Mouse (Mus musculus) lung, embryonic 16.5 days (tissue): ENCODE data around the gene Map1s. TPM values are rescaled to one million over a fixed set of nuclear protein-coding genes. Genes with fewer than 3 reads are reported as not detected.

Source experiments
- ATAC-seq: fragments of 200-750 bp; cut with Nextera tagmentation; 2 replicates; pipeline ENCODE4 v1.8.0; 2017; ENCODE audit warnings: low read depth, mild to moderate bottlenecking, moderate library complexity
- H3K27ac ChIP-seq: fragments of 300-500 bp; sonication (generic); 2 replicates; pipeline ENCODE4 v1.5.1; 2014; ENCODE audit warnings: mild to moderate bottlenecking, control low read depth, low read length
- H3K27me3 ChIP-seq: fragments of 300-500 bp; sonication (generic); 2 replicates; pipeline ENCODE4 v1.6.1; 2014; ENCODE audit warnings: low read depth, low read length, mixed read lengths; ENCODE audit not compliant: control insufficient read depth, insufficient read depth
- H3K36me3 ChIP-seq: fragments of 300-500 bp; sonication (generic); 2 replicates; pipeline ENCODE4 v1.6.1; 2014; ENCODE audit warnings: low read length; ENCODE audit not compliant: control insufficient read depth, insufficient read depth
- H3K4me1 ChIP-seq: fragments of 300-500 bp; sonication (generic); replicated peaks from 2 replicates; pipeline ENCODE4 v1.6.1; 2014; ENCODE audit warnings: low read length, mixed read lengths; ENCODE audit not compliant: control insufficient read depth, insufficient read depth
- H3K4me2 ChIP-seq: fragments of 300-500 bp; sonication (generic); 2 replicates; pipeline ENCODE4 v1.6.1; 2014; ENCODE audit warnings: low read depth, low read length, control low read depth
- H3K4me3 ChIP-seq: fragments of 300-500 bp; sonication (generic); 2 replicates; pipeline ENCODE4 v1.5.1; 2014; ENCODE audit warnings: mild to moderate bottlenecking, low read length, control low read depth
- H3K9ac ChIP-seq: fragments of 300-500 bp; sonication (generic); 2 replicates; pipeline ENCODE4 v1.6.1; 2014; ENCODE audit warnings: low read length, control low read depth
- H3K9me3 ChIP-seq: fragments of 300-500 bp; sonication (generic); 2 replicates; pipeline ENCODE4 v1.6.1; 2016; ENCODE audit warnings: low read length; ENCODE audit not compliant: control insufficient read depth
- WGBS: fragments of 180-500 bp; shearing (Covaris S2); extraction: QIAGEN DNeasy Blood & Tissue Kit; methylation state at CpG from one replicate; pipeline ENCODE4 v1.1.7; 2014; 5-methylcytosine and 5-hydroxymethylcytosine counted together
- polyA plus RNA-seq: library from polyadenylated mRNA; unstranded; fragments of >200 nt; fragmentation: Nextera tagmentation; extraction: Ambion mirVana; gene quantifications from 2 replicates; pipeline ENCODE4 v1.2.1, GENCODE M21; 2015

Map1s gene
- polyA plus RNA-seq, 1 experiment from 2014 or later = 49.2 TPM

- H3K27ac ChIP-seq = peak within 1 kb of the TSS; percentile 76
- H3K4me1 ChIP-seq = peaks cover 7% of the 10 kb centered on the region
- peak within 1 kb of the TSS; percentile 68 for H3K4me3 ChIP-seq
- under 1% methylated on average over 46 of the region's 46 CpGs for WGBS
- H3K36me3 ChIP-seq = no peaks in the 10 kb centered on the region
- peak; percentile 92 for ATAC-seq
- H3K27me3 ChIP-seq = no peaks in the 10 kb centered on the region
- H3K4me2 ChIP-seq = peak within 1 kb of the TSS; percentile 89
- peak within 1 kb of the TSS; percentile 74 for H3K9ac ChIP-seq
- H3K9me3 ChIP-seq = no peaks in the 10 kb centered on the region
Measured at GRCm38 (mm10) chr8:70873364-70873985, 32.3 kb upstream of the Map1s start, which contains the start of gene Ccdc124. Gene Ccdc124, minus strand, starts transcription at chr8:70873935.

GRCm38 (mm10) chr8:70874441-70874840, 31.3 kb upstream of the Map1s start:
- Histone ChIP-seq H3K4me2 (no peak overlapping the region), H3K27me3 (no peaks in the 10 kb centered on the region), H3K36me3 (no peaks in the 10 kb centered on the region), H3K4me1 (no peaks in the 10 kb centered on the region; the same call in 1 of the 2 replicates), H3K9me3 (no peaks in the 10 kb centered on the region), H3K4me3 (no peak overlapping the region), H3K9ac (no peak overlapping the region), H3K27ac (no peak overlapping the region)
- 92% methylated on average over 13 of the region's 13 CpGs for WGBS
- ATAC-seq = no peak

- H3K36me3 ChIP-seq = no peaks in the 10 kb centered on the region
- no peak overlapping the region for H3K4me3 ChIP-seq
- H3K27me3 ChIP-seq = no peaks in the 10 kb centered on the region
- no peak overlapping the region for H3K9ac ChIP-seq
- 38% methylated on average over 4 of the region's 4 CpGs for WGBS
- no peak overlapping the region for H3K4me2 ChIP-seq
- peaks cover 5% of the 10 kb centered on the region for H3K4me1 ChIP-seq
- no peaks in the 10 kb centered on the region for H3K9me3 ChIP-seq
- ATAC-seq = no peak
- H3K27ac ChIP-seq = no peak overlapping the region
Measured at GRCm38 (mm10) chr8:70876382-70876781, 29.4 kb upstream of the Map1s start.

- no peak for ATAC-seq
- no peak overlapping the region for H3K9ac ChIP-seq
- no peak overlapping the region for H3K27ac ChIP-seq
- no peak overlapping the region for H3K4me3 ChIP-seq
- no peak overlapping the region for H3K4me2 ChIP-seq
- H3K27me3 ChIP-seq = no peaks in the 10 kb centered on the region
- no peaks in the 10 kb centered on the region for H3K9me3 ChIP-seq
- H3K36me3 ChIP-seq = no peaks in the 10 kb centered on the region
- WGBS = 36% methylated on average over 2 of the region's 2 CpGs
- peaks cover 5% of the 10 kb centered on the region for H3K4me1 ChIP-seq
Measured at GRCm38 (mm10) chr8:70878178-70878577, 27.6 kb upstream of the Map1s start.

GRCm38 (mm10) chr8:70879500-70879899, 26.2 kb upstream of the Map1s start:
- no peak overlapping the region for H3K4me3 ChIP-seq
- 50% methylated on average over 4 of the region's 4 CpGs for WGBS
- no peak for ATAC-seq

GRCm38 (mm10) chr8:70880126-70880525, 25.6 kb upstream of the Map1s start:
- no peaks in the 10 kb centered on the region for H3K36me3 ChIP-seq

More at GRCm38 (mm10) chr8:70879500-70879899, 26.2 kb upstream of the Map1s start:
- Histone ChIP-seq H3K27ac (no peak overlapping the region), H3K36me3 (no peaks in the 10 kb centered on the region), H3K9ac (no peak overlapping the region), H3K27me3 (no peaks in the 10 kb centered on the region), H3K4me2 (no peak overlapping the region), H3K4me1 (peaks cover 5% of the 10 kb centered on the region), H3K9me3 (no peaks in the 10 kb centered on the region)

GRCm38 (mm10) chr8:70880546-70880945, 25.2 kb upstream of the Map1s start:
- H3K4me2 ChIP-seq = no peak overlapping the region
- H3K36me3 ChIP-seq = no peaks in the 10 kb centered on the region
- no peaks in the 10 kb centered on the region for H3K27me3 ChIP-seq
- no peak for ATAC-seq
- H3K4me3 ChIP-seq = no peak overlapping the region
- WGBS = 18% methylated on average over 11 of the region's 11 CpGs
- H3K27ac ChIP-seq = no peak overlapping the region
- H3K9me3 ChIP-seq = no peaks in the 10 kb centered on the region
- no peak overlapping the region for H3K9ac ChIP-seq
- H3K4me1 ChIP-seq = peaks cover 5% of the 10 kb centered on the region

More at GRCm38 (mm10) chr8:70880126-70880525, 25.6 kb upstream of the Map1s start:
- Histone ChIP-seq H3K9me3 (no peaks in the 10 kb centered on the region), H3K4me3 (no peak overlapping the region), H3K4me2 (no peak overlapping the region), H3K27ac (no peak overlapping the region), H3K9ac (no peak overlapping the region), H3K4me1 (peaks cover 5% of the 10 kb centered on the region), H3K27me3 (no peaks in the 10 kb centered on the region)
- 5% methylated on average over 4 of the region's 4 CpGs for WGBS
- no peak for ATAC-seq

GRCm38 (mm10) chr8:70884186-70884585, 21.5 kb upstream of the Map1s start:
- Histone ChIP-seq H3K9ac (no peak overlapping the region), H3K27me3 (no peaks in the 10 kb centered on the region), H3K4me3 (no peak overlapping the region), H3K36me3 (no peaks in the 10 kb centered on the region), H3K9me3 (no peaks in the 10 kb centered on the region), H3K27ac (no peak overlapping the region), H3K4me2 (no peak overlapping the region), H3K4me1 (peaks cover 5% of the 10 kb centered on the region)
- WGBS = 78% methylated on average over 4 of the region's 4 CpGs
- no peak for ATAC-seq

GRCm38 (mm10) chr8:70884683-70885082, 21.0 kb upstream of the Map1s start:
- ATAC-seq = no peak
- H3K4me3 ChIP-seq = no peak overlapping the region

More at GRCm38 (mm10) chr8:70884683-70885082, 21.0 kb upstream of the Map1s start:
- H3K27ac ChIP-seq = no peak overlapping the region
- no peaks in the 10 kb centered on the region for H3K36me3 ChIP-seq
- H3K4me1 ChIP-seq = peaks cover 5% of the 10 kb centered on the region
- no peaks in the 10 kb centered on the region for H3K9me3 ChIP-seq
- H3K9ac ChIP-seq = no peak overlapping the region
- WGBS = 72% methylated on average over 10 of the region's 10 CpGs
- no peak overlapping the region for H3K4me2 ChIP-seq
- no peaks in the 10 kb centered on the region for H3K27me3 ChIP-seq
